Mouse (Mus musculus): Measurements from ENCODE around the gene Bicc1.

- no peak for TF ChIP-seq CHD2 (IDR thresholded peaks at IDR 0.05; ENCODE audit: low read depth, low read length)
- no peak for TF ChIP-seq MAFK (IDR thresholded peaks at IDR 0.05; ENCODE audit: insufficient read depth, low read depth, low read length)
- TF ChIP-seq ZNF384 (IDR thresholded peaks at IDR 0.05; ENCODE audit: low read depth, low read length): no peak
Measured at GRCm38 (mm10) chr10:70874994-70875538, 284.4 kb downstream of the Bicc1 start.

Measured in ES-E14 (cell line).